Mouse (Mus musculus): ENCODE measurements at regions not wholly inside any gene's neighbourhood (a gene's known extent, or its start where the extent isn't known, plus 50 kb on each side); places are given as distances from the start of the nearest gene placed in this dataset.

- DNase-seq (ENCODE audit: low read depth): no peak
Observed at GRCm38 (mm10) chr8:11909146-11909545, 68.9 kb downstream of the Tex29 start.

GRCm38 (mm10) chr8:11911639-11912450, 71.6 kb downstream of the Tex29 start:
- DNase-seq (ENCODE audit: low read depth): no peak

- no peak for DNase-seq (ENCODE audit: low read depth)
Observed at GRCm38 (mm10) chr8:11912451-11913128, 72.3 kb downstream of the Tex29 start.

- DNase-seq (ENCODE audit: low read depth): no peak
Observed at GRCm38 (mm10) chr8:11913129-11913900, 73.0 kb downstream of the Tex29 start.

- DNase-seq (ENCODE audit: low read depth): no peak
Observed at GRCm38 (mm10) chr8:11914131-11914530, 73.9 kb downstream of the Tex29 start.

GRCm38 (mm10) chr8:11914681-11915474, 74.6 kb downstream of the Tex29 start:
- no peak for DNase-seq (ENCODE audit: low read depth)

- no peak for DNase-seq (ENCODE audit: low read depth)
Observed at GRCm38 (mm10) chr8:11915721-11916120, 75.4 kb downstream of the Tex29 start.

- no peak for DNase-seq (ENCODE audit: low read depth)
Observed at GRCm38 (mm10) chr8:11919876-11920275, 79.6 kb downstream of the Tex29 start.

- DNase-seq (ENCODE audit: low read depth): no peak
Observed at GRCm38 (mm10) chr8:11923115-11923514, 82.8 kb downstream of the Tex29 start.

GRCm38 (mm10) chr8:11924165-11924564, 83.9 kb downstream of the Tex29 start:
- no peak for DNase-seq (ENCODE audit: low read depth)

GRCm38 (mm10) chr8:11942892-11943332, 102.6 kb downstream of the Tex29 start:
- no peak for DNase-seq (ENCODE audit: low read depth)

- DNase-seq (ENCODE audit: low read depth): no peak
Observed at GRCm38 (mm10) chr8:11947766-11948165, 107.5 kb downstream of the Tex29 start.

GRCm38 (mm10) chr8:11956268-11956667, 116.0 kb downstream of the Tex29 start:
- DNase-seq (ENCODE audit: low read depth): no peak

GRCm38 (mm10) chr8:11957046-11957783, 116.9 kb downstream of the Tex29 start:
- no peak for DNase-seq (ENCODE audit: low read depth)

GRCm38 (mm10) chr8:11958176-11958575, 117.9 kb downstream of the Tex29 start:
- DNase-seq (ENCODE audit: low read depth): no peak

GRCm38 (mm10) chr8:11959466-11959865, 119.2 kb downstream of the Tex29 start:
- no peak for DNase-seq (ENCODE audit: low read depth)

- DNase-seq (ENCODE audit: low read depth): no peak
Observed at GRCm38 (mm10) chr8:11963575-11963974, 123.3 kb downstream of the Tex29 start.

GRCm38 (mm10) chr8:11967670-11968069, 127.4 kb downstream of the Tex29 start:
- no peak for DNase-seq (ENCODE audit: low read depth)

- no peak for DNase-seq (ENCODE audit: low read depth)
Observed at GRCm38 (mm10) chr8:11970515-11970914, 130.2 kb downstream of the Tex29 start.

GRCm38 (mm10) chr8:11973436-11973835, 133.2 kb downstream of the Tex29 start:
- DNase-seq (ENCODE audit: low read depth): no peak

- no peak for DNase-seq (ENCODE audit: low read depth)
Observed at GRCm38 (mm10) chr8:11977121-11977520, 136.8 kb downstream of the Tex29 start.
